Mouse (Mus musculus) kidney, adult 2 months (tissue): ENCODE data around the gene Gpatch2l. TPM values are rescaled to one million over a fixed set of nuclear protein-coding genes. Genes with fewer than 3 reads are reported as not detected.

Source experiments
- DNase-seq: peaks from one replicate; pipeline ENCODE4 v3.0.0; 2021
- H3K27ac ChIP-seq: fragments of 200-500 bp; 2 replicates; pipeline ENCODE4 v1.5.1; 2012; ENCODE audit warnings: low read depth, low read length, control low read depth, inconsistent platforms; ENCODE audit not compliant: insufficient read depth
- H3K27me3 ChIP-seq: fragments of 200-500 bp; replicated peaks from 2 replicates; pipeline ENCODE4 v1.6.1; 2012; ENCODE audit warnings: mild to moderate bottlenecking, moderate library complexity, low read length, inconsistent platforms; ENCODE audit not compliant: control insufficient read depth, insufficient read depth
- H3K36me3 ChIP-seq: fragments of 200-500 bp; 2 replicates; pipeline ENCODE4 v1.6.1; 2012; ENCODE audit warnings: mild to moderate bottlenecking, moderate library complexity, low read length, inconsistent platforms; ENCODE audit not compliant: control insufficient read depth, insufficient read depth
- H3K4me1 ChIP-seq: fragments of 200-500 bp; 2 replicates; pipeline ENCODE4 v1.6.1; 2011; ENCODE audit warnings: low read length; ENCODE audit not compliant: control insufficient read depth, insufficient read depth
- H3K4me3 ChIP-seq: fragments of 200-500 bp; 2 replicates; pipeline ENCODE4 v1.5.1; 2011; ENCODE audit warnings: mild to moderate bottlenecking, low read depth, low read length, control low read depth; ENCODE audit not compliant: insufficient read depth
- CTCF ChIP-seq: fragments of 200-500 bp; conservative IDR thresholded peaks from 2 replicates; pipeline ENCODE4 v1.5.1; 2011; ENCODE audit warnings: low read depth, mild to moderate bottlenecking, control low read depth, low read length, moderate library complexity, mixed read lengths; ENCODE audit not compliant: insufficient read depth, insufficient read length
- POLR2A ChIP-seq: fragments of 200-500 bp; IDR thresholded peaks from one replicate; pipeline ENCODE4 v1.6.1; 2011; ENCODE audit warnings: low read depth, low read length, control low read depth
- WGBS: fragments of 180-500 bp; shearing (Covaris S2); methylation state at CpG from one replicate; pipeline ENCODE4 v1.1.7; 2018; 5-methylcytosine and 5-hydroxymethylcytosine counted together
- polyA plus RNA-seq: library from polyadenylated mRNA; depleted of rRNA; stranded (reverse); fragments of >200 nt; gene quantifications from 2 replicates; pipeline ENCODE4 v1.2.3, GENCODE M21; 2012

The Gpatch2l gene
- polyA plus RNA-seq, 1 experiment: 9.2 TPM

DNA sequence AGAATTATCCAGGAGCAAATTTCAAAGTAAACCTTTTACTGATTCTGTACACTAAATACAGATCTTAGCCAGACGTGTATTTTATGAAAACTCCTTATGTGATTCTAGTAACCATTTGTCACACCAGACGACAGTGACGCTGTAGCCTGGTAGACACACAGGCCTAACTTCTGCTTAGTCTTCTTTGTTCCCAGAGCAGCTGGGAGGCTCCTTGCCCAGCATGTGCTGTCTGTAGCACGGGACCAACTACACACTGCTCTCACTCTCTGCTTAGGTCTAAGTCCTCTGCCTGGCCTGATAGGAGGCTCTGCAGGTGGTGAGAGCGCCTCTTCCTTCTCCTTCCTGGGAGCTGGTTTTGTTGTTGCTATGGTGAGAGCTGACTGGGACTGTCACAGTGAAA lies 35.2 kb downstream of the Gpatch2l start:
- DNase-seq: no peak
- Histone ChIP-seq H3K4me3 (no peak overlapping the region), H3K27me3 (no peaks in the 10 kb centered on the region), H3K27ac (peak overlapping the region; percentile 65), H3K36me3 (no peaks in the 10 kb centered on the region; the same call in none of the 2 replicates), H3K4me1 (no peaks in the 10 kb centered on the region)
- WGBS: 88% methylated on average over 5 of the region's 5 CpGs
- TF ChIP-seq POLR2A: no peak
- no peak for TF ChIP-seq CTCF

DNA sequence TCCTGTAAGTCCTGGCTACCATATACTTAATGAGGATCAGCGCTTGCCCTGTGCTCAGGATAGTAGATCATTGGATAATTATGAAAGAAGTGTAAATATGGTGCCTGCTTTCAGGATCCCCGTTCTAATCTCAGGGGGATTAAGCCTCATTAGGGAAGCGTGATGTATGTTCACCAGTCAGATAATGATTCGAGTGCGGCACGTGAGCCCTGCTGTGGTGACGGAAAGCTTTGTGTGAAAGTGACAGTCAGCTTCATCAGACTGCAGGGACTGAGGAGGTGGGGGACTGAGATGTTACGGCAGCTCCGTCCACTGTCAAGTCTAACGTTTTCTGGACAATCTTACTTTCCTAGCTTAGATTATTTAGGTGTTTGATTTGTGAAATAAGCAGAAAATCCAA lies 38.3 kb downstream of the Gpatch2l start:
- no peak for DNase-seq
- 90% methylated on average over 10 of the region's 10 CpGs for WGBS
- H3K4me1 ChIP-seq: no peaks in the 10 kb centered on the region
- H3K27ac ChIP-seq: no peak overlapping the region
- no peaks in the 10 kb centered on the region; the same call in none of the 2 replicates for H3K36me3 ChIP-seq
- TF ChIP-seq POLR2A (no peak), CTCF (no peak)
- H3K4me3 ChIP-seq: no peak overlapping the region
- H3K27me3 ChIP-seq: no peaks in the 10 kb centered on the region

DNA sequence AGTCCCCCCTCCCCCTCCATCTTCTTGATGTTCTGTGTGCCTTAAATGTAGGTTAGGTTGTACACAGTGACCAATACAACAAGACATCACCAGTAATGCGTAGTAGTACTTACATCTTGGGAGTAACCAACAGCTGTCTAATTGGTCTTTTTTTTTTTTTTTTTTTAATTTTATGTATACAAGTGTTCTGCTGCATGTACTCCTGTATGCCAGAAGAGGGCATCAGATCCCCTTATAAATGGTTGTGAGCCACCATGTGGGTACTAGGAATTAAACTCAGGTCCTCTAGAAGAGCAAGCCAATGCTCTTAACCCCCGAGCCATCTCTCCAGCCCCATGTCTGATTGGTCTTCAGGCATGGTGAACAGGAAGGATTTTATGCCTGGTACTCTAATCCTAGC lies 44.0 kb downstream of the Gpatch2l start:
- WGBS: 99% methylated on average over 2 of the region's 2 CpGs
- Histone ChIP-seq H3K36me3 (no peaks in the 10 kb centered on the region; the same call in none of the 2 replicates), H3K4me1 (no peaks in the 10 kb centered on the region), H3K4me3 (no peak overlapping the region), H3K27ac (no peak overlapping the region), H3K27me3 (no peaks in the 10 kb centered on the region)
- TF ChIP-seq POLR2A (no peak), CTCF (no peak)
- no peak for DNase-seq

DNA sequence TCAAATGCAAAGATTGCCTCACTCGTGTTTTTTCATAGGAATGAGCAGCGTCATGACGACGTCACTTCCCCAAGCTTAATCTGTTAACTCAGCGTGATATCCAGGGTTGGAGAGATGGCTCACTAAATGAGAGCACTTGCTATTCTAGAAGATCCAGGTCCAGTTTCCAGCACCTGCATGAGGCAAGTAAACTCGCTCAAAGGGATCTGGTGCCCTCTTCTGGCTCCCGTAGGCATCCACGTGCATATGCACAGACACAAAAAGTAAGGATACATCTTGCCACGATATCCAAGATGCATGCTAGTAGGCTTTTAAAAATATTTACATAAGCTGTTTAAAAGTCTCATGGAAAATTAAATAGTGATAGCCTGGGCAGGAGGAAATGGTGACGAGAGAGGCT lies 55.8 kb downstream of the Gpatch2l start:
- Histone ChIP-seq H3K36me3 (no peaks in the 10 kb centered on the region), H3K27ac (no peak overlapping the region), H3K27me3 (no peaks in the 10 kb centered on the region), H3K4me3 (no peak overlapping the region), H3K4me1 (no peaks in the 10 kb centered on the region)
- WGBS: 87% methylated on average over 10 of the region's 10 CpGs
- no peak for DNase-seq
- TF ChIP-seq CTCF: peak; percentile 25; the same call in 1 of the 2 replicates
- no peak for TF ChIP-seq POLR2A

DNA sequence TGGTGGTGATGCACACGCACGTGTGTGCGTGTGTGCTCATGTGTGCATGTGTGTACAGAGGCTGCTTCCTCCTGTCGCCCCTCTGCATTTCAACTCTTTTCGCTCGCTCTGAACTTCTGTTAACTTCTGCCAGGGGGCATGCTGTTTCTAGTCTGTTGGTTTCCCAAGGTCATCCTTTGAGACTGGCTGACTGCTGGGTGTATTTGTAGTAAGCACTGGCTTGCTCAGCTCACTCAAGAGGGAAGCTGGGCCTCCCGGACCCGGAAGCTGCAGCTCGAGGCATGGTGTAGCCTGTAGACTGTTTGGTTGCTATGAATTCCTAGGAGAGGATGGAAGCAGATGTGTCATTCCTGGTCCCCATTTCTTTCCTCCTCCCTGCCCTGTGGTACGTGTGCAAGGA lies 61.3 kb downstream of the Gpatch2l start:
- H3K27ac ChIP-seq: peak overlapping the region; percentile 11; the same call in 1 of the 2 replicates
- H3K4me3 ChIP-seq: no peak overlapping the region
- DNase-seq: peak; percentile 54
- WGBS: 69% methylated on average over 10 of the region's 10 CpGs
- no peaks in the 10 kb centered on the region for H3K4me1 ChIP-seq
- H3K27me3 ChIP-seq: no peaks in the 10 kb centered on the region
- no peak for TF ChIP-seq POLR2A
- TF ChIP-seq CTCF: no peak
- H3K36me3 ChIP-seq: no peaks in the 10 kb centered on the region

DNA sequence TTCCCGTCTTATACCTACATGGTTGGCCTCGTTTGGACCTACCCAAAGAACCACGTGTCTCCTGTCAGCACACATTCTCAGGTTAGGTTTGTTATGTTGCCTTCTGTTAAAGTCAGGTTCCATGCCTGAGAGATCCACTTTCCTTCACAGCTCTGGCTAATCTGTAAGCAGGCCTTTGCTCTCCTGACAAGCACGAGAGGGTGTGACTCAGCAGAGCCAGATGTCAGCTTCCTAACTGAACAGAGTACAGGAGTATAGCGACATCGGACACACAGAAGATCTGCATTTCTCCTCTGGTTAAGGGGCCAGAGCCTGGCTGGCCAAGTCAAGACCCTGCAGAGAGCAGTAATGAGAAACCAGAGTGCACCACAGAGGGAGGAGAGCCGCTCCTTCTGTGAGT lies 63.4 kb downstream of the Gpatch2l start:
- Histone ChIP-seq H3K27me3 (no peaks in the 10 kb centered on the region), H3K4me3 (no peak overlapping the region), H3K27ac (no peak overlapping the region), H3K36me3 (no peaks in the 10 kb centered on the region), H3K4me1 (no peaks in the 10 kb centered on the region)
- TF ChIP-seq POLR2A: no peak
- TF ChIP-seq CTCF: no peak
- peak; percentile 25 for DNase-seq
- 50% methylated on average over 7 of the region's 7 CpGs for WGBS

DNA sequence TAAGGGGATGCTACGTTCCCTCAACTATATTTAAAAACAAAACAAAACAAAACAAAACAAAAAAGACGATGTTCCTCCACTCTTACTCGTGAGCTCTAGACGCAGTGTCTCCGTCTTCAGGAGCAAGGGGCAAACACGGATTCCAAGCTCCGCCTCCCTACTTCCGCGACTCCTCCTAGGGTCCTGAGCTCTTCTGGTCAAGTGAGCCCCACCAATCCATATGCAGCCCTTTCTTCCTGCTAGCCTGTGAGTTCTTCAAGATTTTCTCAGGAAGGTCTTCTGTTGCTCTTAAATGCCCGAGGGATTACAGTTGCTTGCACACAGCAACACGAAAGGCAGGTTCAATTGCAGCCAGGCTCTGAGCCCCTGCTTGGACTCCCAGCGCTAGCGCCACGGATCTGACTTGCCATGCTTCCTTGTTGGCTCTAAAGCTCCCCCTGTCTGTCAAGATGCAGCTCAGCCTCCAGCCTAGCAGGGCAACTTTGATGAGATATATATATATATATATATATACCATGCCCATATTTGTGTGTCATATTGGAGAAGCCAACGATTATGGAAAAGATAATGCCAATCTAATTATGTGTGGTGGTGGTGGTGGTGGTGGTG lies 64.1 kb downstream of the Gpatch2l start:
- H3K27ac ChIP-seq: no peak overlapping the region
- peak; percentile 29 for DNase-seq
- H3K4me1 ChIP-seq: no peaks in the 10 kb centered on the region
- WGBS: 33% methylated on average over 15 of the region's 15 CpGs
- TF ChIP-seq CTCF (peak; percentile 27; the same call in 1 of the 2 replicates), POLR2A (no peak)
- H3K36me3 ChIP-seq: no peaks in the 10 kb centered on the region
- H3K4me3 ChIP-seq: no peak overlapping the region
- H3K27me3 ChIP-seq: no peaks in the 10 kb centered on the region

DNA sequence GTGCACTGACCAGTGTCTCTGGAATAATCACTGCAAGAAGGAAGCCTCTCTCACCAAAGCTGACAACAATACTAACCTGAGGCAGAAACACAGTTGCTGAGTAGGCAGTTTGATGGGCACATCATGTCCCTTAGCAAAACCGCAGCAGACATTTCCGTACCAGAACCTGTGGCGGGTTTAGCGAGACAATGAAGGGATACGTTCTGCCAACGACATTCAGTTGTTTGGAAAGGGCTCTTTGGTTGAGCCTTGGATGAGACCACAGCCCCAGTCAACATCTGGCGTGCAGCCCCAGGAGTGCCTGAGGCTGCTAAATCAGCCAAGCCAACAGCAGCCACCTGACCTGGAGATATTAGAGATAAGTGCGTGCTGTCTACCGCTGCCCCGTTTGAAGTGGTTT lies 67.8 kb downstream of the Gpatch2l start:
- no peaks in the 10 kb centered on the region for H3K27me3 ChIP-seq
- H3K4me1 ChIP-seq: no peaks in the 10 kb centered on the region
- H3K27ac ChIP-seq: no peak overlapping the region
- 55% methylated on average over 10 of the region's 10 CpGs for WGBS
- H3K4me3 ChIP-seq: no peak overlapping the region
- DNase-seq: no peak
- no peaks in the 10 kb centered on the region for H3K36me3 ChIP-seq
- no peak for TF ChIP-seq CTCF
- no peak for TF ChIP-seq POLR2A
